In the genomic region with DNA sequence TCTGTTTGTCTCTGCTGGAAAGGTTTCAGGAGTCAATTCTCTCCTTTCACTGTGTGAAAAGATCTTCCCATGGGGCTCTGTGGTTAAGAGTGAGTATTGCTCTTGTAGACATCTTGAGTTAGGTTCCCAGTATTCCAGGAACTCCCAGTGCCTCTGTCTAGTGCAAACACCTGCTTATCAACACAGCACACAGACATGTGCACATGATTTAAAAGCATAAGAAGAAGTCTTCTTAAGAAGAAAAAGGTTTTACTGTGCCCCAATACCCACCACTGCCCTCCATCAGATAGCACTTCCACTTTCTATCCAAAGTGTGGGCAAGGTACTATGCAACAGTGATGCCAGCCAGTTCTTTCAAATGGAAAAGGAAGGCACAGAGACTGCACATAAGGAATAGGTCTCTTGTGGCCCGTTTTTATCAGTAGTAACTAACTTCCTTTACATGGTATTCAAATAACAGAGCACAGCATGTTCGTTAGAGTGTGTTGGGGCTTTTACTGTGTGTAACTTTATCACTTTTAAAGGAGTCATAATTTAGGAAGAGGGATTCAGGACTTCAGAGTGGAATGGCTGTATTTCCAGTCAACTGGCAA, we compare ENCODE assay signal across 21 mouse cellular contexts.
A peak's percentile ranks its signal among the peaks of the same experiment; 100 is the strongest.
DNase-seq lines count a peak whose midpoint lies in the region; ATAC-seq and TF ChIP-seq lines count a peak whose summit lies in the region.
"Had no signal": no experiment of that assay in that cellular context is flagged by ENCODE, and none has a peak within 500 bp of the region (broad histone marks: within the 10 kb centered on the region; RNA-seq: fewer than 3 reads in every experiment).

No protein-coding gene starts in this region.

- WGBS in intestine, postnatal 0 days: 56% methylated on average over 2 of the region's 2 CpGs
- 74% methylated on average over 2 of the region's 2 CpGs for WGBS in intestine, embryonic 15.5 days
- WGBS in liver, embryonic 13.5 days (ENCODE audit: insufficient replicate concordance): 16% methylated on average over 2 of the region's 2 CpGs
- WGBS in forebrain, embryonic 13.5 days: 72% methylated on average over 2 of the region's 2 CpGs
- WGBS in intestine, embryonic 16.5 days: 74% methylated on average over 2 of the region's 2 CpGs

- no peak overlapping the region for H3K4me2 ChIP-seq in intestine, postnatal 0 days (replicated peaks; ENCODE audit: low read depth)
- H3K4me2 ChIP-seq in intestine, embryonic 15.5 days (replicated peaks): no peak overlapping the region
- peak overlapping the region; percentile 53 for H3K4me2 ChIP-seq in liver, embryonic 13.5 days
- H3K4me2 ChIP-seq in forebrain, embryonic 13.5 days: no peak overlapping the region
- H3K4me2 ChIP-seq in intestine, embryonic 16.5 days (ENCODE audit: low read depth, low read length): no peak overlapping the region
- H3K4me2 ChIP-seq: heart, embryonic 15.5 days; hindbrain, embryonic 13.5 days; lung, embryonic 15.5 days had no signal

- H3K9me3 ChIP-seq in intestine, postnatal 0 days (ENCODE audit: control insufficient read depth): no peaks in the 10 kb centered on the region
- no peaks in the 10 kb centered on the region for H3K9me3 ChIP-seq in intestine, embryonic 15.5 days
- H3K9me3 ChIP-seq in liver, embryonic 13.5 days (replicated peaks): no peaks in the 10 kb centered on the region
- no peaks in the 10 kb centered on the region for H3K9me3 ChIP-seq in forebrain, embryonic 13.5 days (replicated peaks)
- no peaks in the 10 kb centered on the region for H3K9me3 ChIP-seq in intestine, embryonic 16.5 days (ENCODE audit: control insufficient read depth, low read length)
- H3K9me3 ChIP-seq: embryonic facial prominence, embryonic 10.5 days; heart, embryonic 15.5 days; hindbrain, embryonic 13.5 days; lung, embryonic 15.5 days; midbrain, embryonic 10.5 days had no signal

- peaks cover 6% of the 10 kb centered on the region; the same call in 1 of the 2 replicates for H3K4me1 ChIP-seq in intestine, postnatal 0 days (replicated peaks; ENCODE audit: control insufficient read depth, insufficient read depth, low read length)
- no peaks in the 10 kb centered on the region for H3K4me1 ChIP-seq in intestine, embryonic 15.5 days (replicated peaks)
- peaks cover 70% of the 10 kb centered on the region for H3K4me1 ChIP-seq in liver, embryonic 13.5 days (replicated peaks)
- H3K4me1 ChIP-seq in forebrain, embryonic 13.5 days: peaks cover 3% of the 10 kb centered on the region; the same call in 1 of the 2 replicates
- H3K4me1 ChIP-seq in intestine, embryonic 16.5 days (ENCODE audit: control insufficient read depth, insufficient read depth, low read length): peaks cover 5% of the 10 kb centered on the region; the same call in 1 of the 2 replicates
- H3K4me1 ChIP-seq: lung, embryonic 15.5 days; midbrain, embryonic 10.5 days had no signal

- no peak overlapping the region for H3K4me3 ChIP-seq in intestine, postnatal 0 days (ENCODE audit: low read depth, low read length)
- H3K4me3 ChIP-seq in intestine, embryonic 15.5 days (replicated peaks): no peak overlapping the region
- 0 out of 2 replicates have a peak overlapping the region, but pooled peaks have one; percentile 6 for H3K4me3 ChIP-seq in liver, embryonic 13.5 days (replicated peaks)
- no peak overlapping the region for H3K4me3 ChIP-seq in forebrain, embryonic 13.5 days
- no peak overlapping the region for H3K4me3 ChIP-seq in intestine, embryonic 16.5 days (ENCODE audit: low read length)
- H3K4me3 ChIP-seq in left cerebral cortex, adult 2 months: no peak overlapping the region
- H3K4me3 ChIP-seq: embryonic facial prominence, embryonic 10.5 days; heart, embryonic 15.5 days; hindbrain, embryonic 13.5 days; lung, embryonic 15.5 days; midbrain, embryonic 10.5 days had no signal

- peak overlapping the region; percentile 42; the same call in 1 of the 2 replicates for H3K27ac ChIP-seq in intestine, postnatal 0 days (ENCODE audit: low read depth, low read length)
- H3K27ac ChIP-seq in intestine, embryonic 15.5 days: no peak overlapping the region
- H3K27ac ChIP-seq in liver, embryonic 13.5 days: peak overlapping the region; percentile 88
- H3K27ac ChIP-seq in forebrain, embryonic 13.5 days: no peak overlapping the region
- H3K27ac ChIP-seq in intestine, embryonic 16.5 days (ENCODE audit: low read length): no peak overlapping the region
- no peak overlapping the region for H3K27ac ChIP-seq in left cerebral cortex, adult 2 months
- H3K27ac ChIP-seq: embryonic facial prominence, embryonic 10.5 days; heart, embryonic 15.5 days; hindbrain, embryonic 13.5 days; lung, embryonic 15.5 days; midbrain, embryonic 10.5 days had no signal

- peak; percentile 82 for DNase-seq in c-Kit-positive CD71-positive TER-119-negative erythroid progenitor cells, embryonic 14.5 days (ENCODE audit: low read depth)
- DNase-seq in liver, embryonic 13.5 days: peak; percentile 50
- DNase-seq in left cerebral cortex, adult 2 months (ENCODE audit: extremely low spot score in 1 of 2, low spot score in 2 of 2): no peak
- DNase-seq: adrenal gland, adult 2 months; cerebellum, adult 9-11 months; gastrocnemius, postnatal 25 days; heart, postnatal 36 days; kidney, postnatal 25 days; lung, postnatal 36 days had no signal

- intact Hi-C loops in left cerebral cortex, adult 2 months (cut with DNase I): no loop called here

- ATAC-seq in intestine, postnatal 0 days: no peak
- no peak for ATAC-seq in intestine, embryonic 15.5 days
- peak; percentile 82 for ATAC-seq in liver, embryonic 13.5 days (ENCODE audit: low read depth)
- peak; percentile 28; the same call in 1 of the 2 replicates for ATAC-seq in megakaryocyte-erythroid progenitor cell, adult 5-6 weeks (replicated peaks; ENCODE audit: low FRiP score, low TSS enrichment, poor library complexity, severe bottlenecking)
- no peak for ATAC-seq in forebrain, embryonic 13.5 days
- ATAC-seq in intestine, embryonic 16.5 days: no peak
- ATAC-seq: inflammation-experienced regulatory T-cells, adult 6 months; Patski had no signal

- H3K27me3 ChIP-seq in intestine, postnatal 0 days (replicated peaks; ENCODE audit: control insufficient read depth, insufficient read depth, low read length): no peaks in the 10 kb centered on the region
- H3K27me3 ChIP-seq in intestine, embryonic 15.5 days (replicated peaks): no peaks in the 10 kb centered on the region
- no peaks in the 10 kb centered on the region for H3K27me3 ChIP-seq in liver, embryonic 13.5 days
- H3K27me3 ChIP-seq in forebrain, embryonic 13.5 days: no peaks in the 10 kb centered on the region
- H3K27me3 ChIP-seq in intestine, embryonic 16.5 days (replicated peaks; ENCODE audit: control insufficient read depth, insufficient read depth, low read length): no peaks in the 10 kb centered on the region
- H3K27me3 ChIP-seq: heart, embryonic 15.5 days; hindbrain, embryonic 13.5 days; lung, embryonic 15.5 days; Patski had no signal

- TF ChIP-seq CTCF in intestine, postnatal 0 days (IDR thresholded peaks at IDR 0.05; ENCODE audit: low read depth): no peak
- no peak for TF ChIP-seq CTCF in left cerebral cortex, adult 2 months (IDR thresholded peaks at IDR 0.05)

- H3K9ac ChIP-seq in intestine, postnatal 0 days (ENCODE audit: low read depth, low read length): no peak overlapping the region
- no peak overlapping the region for H3K9ac ChIP-seq in intestine, embryonic 15.5 days
- H3K9ac ChIP-seq in liver, embryonic 13.5 days: peak overlapping the region; percentile 27; the same call in 1 of the 2 replicates
- no peak overlapping the region for H3K9ac ChIP-seq in forebrain, embryonic 13.5 days
- no peak overlapping the region for H3K9ac ChIP-seq in intestine, embryonic 16.5 days (ENCODE audit: low read depth, low read length)
- H3K9ac ChIP-seq: heart, embryonic 15.5 days; hindbrain, embryonic 13.5 days; lung, embryonic 15.5 days had no signal

- no peaks in the 10 kb centered on the region for H3K36me3 ChIP-seq in intestine, postnatal 0 days (ENCODE audit: control insufficient read depth, insufficient read depth)
- H3K36me3 ChIP-seq in intestine, embryonic 15.5 days: no peaks in the 10 kb centered on the region
- H3K36me3 ChIP-seq in liver, embryonic 13.5 days: no peaks in the 10 kb centered on the region
- no peaks in the 10 kb centered on the region for H3K36me3 ChIP-seq in forebrain, embryonic 13.5 days (ENCODE audit: poor library complexity, severe bottlenecking)
- H3K36me3 ChIP-seq in intestine, embryonic 16.5 days (ENCODE audit: control insufficient read depth, insufficient read depth, low read length): no peaks in the 10 kb centered on the region
- H3K36me3 ChIP-seq: embryonic facial prominence, embryonic 10.5 days; heart, embryonic 15.5 days; hindbrain, embryonic 13.5 days; lung, embryonic 15.5 days; midbrain, embryonic 10.5 days had no signal

Comparison
In these comparisons a context has a peak if more than half of its experiments do, and no peak if none do; other contexts are left out.
1. H3K27ac ChIP-seq: peak in intestine, postnatal 0 days (single experiment) and liver, embryonic 13.5 days (single experiment); none in intestine, embryonic 15.5 days (single experiment), forebrain, embryonic 13.5 days (single experiment), intestine, embryonic 16.5 days (single experiment) and left cerebral cortex, adult 2 months (single experiment).
2. ATAC-seq: peak in liver, embryonic 13.5 days (single experiment) and megakaryocyte-erythroid progenitor cell, adult 5-6 weeks (single experiment); none in intestine, postnatal 0 days (single experiment), intestine, embryonic 15.5 days (single experiment), forebrain, embryonic 13.5 days (single experiment) and intestine, embryonic 16.5 days (single experiment).
3. DNase-seq: peak in c-Kit-positive CD71-positive TER-119-negative erythroid progenitor cells, embryonic 14.5 days (single experiment) and liver, embryonic 13.5 days (single experiment); none in left cerebral cortex, adult 2 months (0 of 2).